Mouse (Mus musculus) ES-E14 (cell line): ENCODE measurements at regions not wholly inside any gene's neighbourhood (a gene's known extent, or its start where the extent isn't known, plus 50 kb on each side); places are given as distances from the start of the nearest gene placed in this dataset.

ENCODE experiments used
- DNase-seq: peaks from one replicate; pipeline ENCODE4 v3.0.0-alpha.2; 2013; ENCODE audit warnings: low read depth, low spot score
- H3K27ac ChIP-seq: 2 replicates; pipeline ENCODE4 v1.5.1; 2012; ENCODE audit warnings: low read depth, mild to moderate bottlenecking, low read length, moderate library complexity, mixed read lengths; ENCODE audit not compliant: poor library complexity, insufficient read depth, severe bottlenecking
- H3K36me3 ChIP-seq: 2 replicates; pipeline ENCODE4 v1.6.1; 2012; ENCODE audit warnings: mild to moderate bottlenecking, low read length, moderate library complexity, mixed read lengths; ENCODE audit not compliant: control insufficient read depth, poor library complexity, insufficient read depth, severe bottlenecking
- H3K4me1 ChIP-seq, 2 experiments: fragments of 150-350 bp in 1 of 2; sonication (generic) in 1 of 2; 2 replicates each; pipeline ENCODE4 v1.6.1; 2012; ENCODE audit warnings: low read length in 2 of 2, mild to moderate bottlenecking in 1 of 2, mixed read lengths in 1 of 2; ENCODE audit not compliant: control insufficient read depth in 2 of 2, insufficient read depth in 2 of 2, poor library complexity in 1 of 2
- H3K4me3 ChIP-seq, 2 experiments: fragments of 150-350 bp in 1 of 2; sonication (generic) in 1 of 2; 2 replicates each; pipeline ENCODE4 v1.5.1; 2012; ENCODE audit warnings: low read length in 2 of 2, low read depth in 1 of 2, mild to moderate bottlenecking in 1 of 2, mixed read lengths in 1 of 2; ENCODE audit not compliant: insufficient read depth in 1 of 2, poor library complexity in 1 of 2, severe bottlenecking in 1 of 2
- H3K9ac ChIP-seq: 2 replicates; pipeline ENCODE4 v1.6.1; 2012; ENCODE audit warnings: low read depth, mild to moderate bottlenecking, low read length, mixed read lengths; ENCODE audit not compliant: poor library complexity, insufficient read depth, severe bottlenecking
- H3K9me3 ChIP-seq: fragments of 150-350 bp; sonication (generic); 2 replicates; pipeline ENCODE4 v1.6.1; 2012; ENCODE audit warnings: low read depth, mild to moderate bottlenecking, low read length; ENCODE audit not compliant: control insufficient read depth, insufficient read depth
- CHD2 ChIP-seq: IDR thresholded peaks from 2 replicates; pipeline ENCODE4 v1.6.1; 2014; ENCODE audit warnings: mild to moderate bottlenecking, low read depth, low read length, inconsistent platforms
- HCFC1 ChIP-seq: IDR thresholded peaks from 2 replicates; pipeline ENCODE4 v1.6.1; 2012; ENCODE audit warnings: low read length, inconsistent platforms, borderline replicate concordance; ENCODE audit not compliant: insufficient read depth
- MAFK ChIP-seq: IDR thresholded peaks from 2 replicates; pipeline ENCODE4 v1.6.1; 2014; ENCODE audit warnings: mild to moderate bottlenecking, low read depth, low read length, inconsistent platforms; ENCODE audit not compliant: insufficient read depth
- ZC3H11A ChIP-seq: IDR thresholded peaks from 2 replicates; pipeline ENCODE4 v1.6.1; 2012; ENCODE audit warnings: low read depth, mild to moderate bottlenecking, inconsistent platforms, low read length, borderline replicate concordance
- ZNF384 ChIP-seq: IDR thresholded peaks from 2 replicates; pipeline ENCODE4 v1.6.1; 2012; ENCODE audit warnings: low read depth, low read length, inconsistent platforms
- in situ Hi-C, 2 experiments: fragments of 600-800 bp; cut with MboI; formaldehyde crosslinking; loops; one replicate each; pipeline ENCODE4 v1.15.1; 2025; ENCODE audit warnings: low sequenced_read_pairs in 2 of 2, inconsistent platforms in 1 of 2; ENCODE audit not compliant: unreplicated experiment in 2 of 2

DNA sequence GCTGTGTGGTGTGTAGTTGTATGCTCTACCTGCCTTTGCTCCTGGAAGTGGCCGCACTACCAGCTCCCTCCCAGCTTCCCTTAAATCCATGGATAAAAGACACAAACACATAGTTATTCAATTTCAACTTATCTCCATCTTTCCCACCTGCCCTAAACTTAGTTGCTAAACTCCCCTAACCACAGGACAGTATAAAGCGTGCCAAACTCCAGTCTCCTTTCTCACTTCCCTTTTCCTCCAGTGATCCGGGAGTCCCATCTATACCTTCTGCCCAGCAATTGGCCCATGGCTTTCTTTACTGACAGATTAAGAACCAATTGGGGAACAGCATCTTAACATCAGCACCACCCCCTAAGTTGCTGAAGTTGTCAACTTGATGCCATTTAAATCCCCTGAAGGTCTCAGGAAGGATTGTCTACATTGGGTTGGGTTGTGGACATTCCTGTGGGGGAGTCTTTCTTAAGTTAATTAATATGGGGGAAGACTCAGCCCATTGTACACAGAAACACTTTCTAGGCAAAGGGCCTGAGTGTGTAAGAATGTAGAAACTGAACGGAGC, 234.6 kb upstream of the Ednra start:
- H3K9me3 ChIP-seq = no peaks in the 10 kb centered on the region
- DNase-seq = no peak
- no peaks in the 10 kb centered on the region; a peak in 1 of 4 replicates for H3K4me1 ChIP-seq
- H3K36me3 ChIP-seq = no peaks in the 10 kb centered on the region
- TF ChIP-seq ZNF384 (no peak), CHD2 (peak; percentile 50; the same call in 1 of the 2 replicates), ZC3H11A (no peak), MAFK (no peak)
- H3K9ac ChIP-seq = no peak overlapping the region
- in situ Hi-C loops = no loop called here
- no peak overlapping the region for H3K27ac ChIP-seq
- H3K4me3 ChIP-seq = peak overlapping the region in 1 of 2 experiments; percentile 44; a peak in 2 of 4 replicates

DNA sequence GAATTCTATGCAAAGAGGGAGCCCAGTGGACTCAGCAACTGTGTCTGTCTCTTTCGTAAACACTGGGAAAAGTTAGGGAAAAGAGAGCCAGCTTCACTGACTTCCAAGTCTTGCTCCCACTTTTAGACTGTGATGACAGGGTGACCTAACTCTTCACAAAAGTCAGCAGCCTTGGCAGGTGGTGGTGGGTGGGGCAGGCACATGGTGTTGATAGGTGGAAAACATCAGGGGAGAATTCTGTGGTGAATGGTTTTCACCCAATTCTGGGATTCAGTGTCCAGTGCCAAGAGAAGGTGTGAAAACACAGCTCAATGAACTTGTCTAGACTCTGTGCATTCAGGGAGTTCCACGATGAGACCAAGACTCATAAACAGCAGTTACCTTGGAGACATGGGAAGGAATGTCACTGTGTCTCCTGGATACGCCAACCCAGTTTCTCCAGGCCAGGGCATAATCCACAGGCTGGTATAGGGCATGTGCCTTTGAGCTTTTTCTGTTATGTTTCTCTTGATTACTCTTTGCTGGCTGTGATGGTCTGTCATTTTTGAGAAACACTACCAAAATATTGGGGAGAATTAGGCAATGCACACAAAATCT, 238.9 kb upstream of the Ednra start:
- Histone ChIP-seq H3K4me3 (no peak overlapping the region), H3K4me1 (no peaks in the 10 kb centered on the region; a peak in 1 of 4 replicates), H3K9ac (no peak overlapping the region), H3K36me3 (no peaks in the 10 kb centered on the region), H3K27ac (no peak overlapping the region), H3K9me3 (no peaks in the 10 kb centered on the region)
- TF ChIP-seq ZNF384 = no peak
- no peak for TF ChIP-seq CHD2
- no peak for TF ChIP-seq MAFK
- no peak for TF ChIP-seq ZC3H11A
- TF ChIP-seq HCFC1 = no peak
- DNase-seq = no peak
- in situ Hi-C loops = no loop called here

DNA sequence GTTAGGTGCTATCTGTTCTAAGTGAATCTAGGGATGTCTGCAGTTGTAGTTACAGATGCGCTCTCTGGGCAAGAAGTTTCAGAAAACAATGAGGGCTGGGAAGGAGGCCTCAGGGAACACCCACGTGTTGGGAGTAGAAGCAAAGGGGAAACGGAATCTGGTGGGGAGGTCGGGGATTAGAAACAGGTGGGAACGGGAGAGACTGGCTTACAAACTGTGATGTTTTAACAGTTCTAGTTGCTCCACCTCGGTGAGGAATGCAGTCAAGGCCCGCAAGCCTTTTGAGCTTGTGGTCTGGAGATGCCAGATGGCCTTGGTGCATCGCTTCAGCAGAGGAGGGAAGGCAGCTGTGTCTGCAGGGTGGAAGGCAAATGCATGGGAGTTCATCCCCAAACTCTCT, 242.7 kb upstream of the Ttc29 start:
- TF ChIP-seq ZNF384 (no peak), HCFC1 (no peak), ZC3H11A (no peak), CHD2 (no peak), MAFK (no peak)
- H3K9ac ChIP-seq = no peak overlapping the region
- H3K36me3 ChIP-seq = no peaks in the 10 kb centered on the region
- peaks cover 0 to 2% of the 10 kb centered on the region in 2 experiments; a peak in 1 of 4 replicates for H3K4me1 ChIP-seq
- H3K4me3 ChIP-seq = no peak overlapping the region
- in situ Hi-C loops = no loop called here
- no peaks in the 10 kb centered on the region for H3K9me3 ChIP-seq
- no peak overlapping the region; the same call in 1 of the 2 replicates for H3K27ac ChIP-seq
- no peak for DNase-seq

DNA sequence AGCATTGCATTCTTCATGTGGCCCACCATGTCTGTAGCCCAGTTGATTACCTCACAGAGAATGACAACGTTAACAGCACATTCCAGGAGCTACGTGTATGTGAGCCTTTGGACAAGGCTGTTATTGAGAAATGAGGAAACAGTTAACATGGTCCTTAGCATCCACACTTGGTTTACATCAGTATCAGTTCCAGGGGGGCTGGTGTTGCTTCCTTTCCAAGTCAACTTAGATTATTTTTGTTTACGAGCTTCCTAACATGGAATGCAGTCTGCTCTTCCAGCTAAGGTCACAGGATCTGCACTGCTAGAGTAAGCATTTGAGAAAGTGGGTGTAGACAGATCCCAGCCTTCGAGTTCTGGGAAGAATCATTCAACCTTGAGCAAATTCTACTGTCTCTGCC, 239.4 kb upstream of the Ttc29 start:
- in situ Hi-C loops = no loop called here
- H3K4me1 ChIP-seq = peaks cover 0 to 2% of the 10 kb centered on the region in 2 experiments; a peak in 1 of 4 replicates
- no peak overlapping the region for H3K9ac ChIP-seq
- TF ChIP-seq ZC3H11A = no peak
- TF ChIP-seq MAFK = no peak
- TF ChIP-seq ZNF384 = no peak
- no peak for TF ChIP-seq CHD2
- H3K36me3 ChIP-seq = no peaks in the 10 kb centered on the region
- H3K9me3 ChIP-seq = no peaks in the 10 kb centered on the region
- DNase-seq = no peak
- H3K27ac ChIP-seq = no peak overlapping the region
- no peak overlapping the region for H3K4me3 ChIP-seq

DNA sequence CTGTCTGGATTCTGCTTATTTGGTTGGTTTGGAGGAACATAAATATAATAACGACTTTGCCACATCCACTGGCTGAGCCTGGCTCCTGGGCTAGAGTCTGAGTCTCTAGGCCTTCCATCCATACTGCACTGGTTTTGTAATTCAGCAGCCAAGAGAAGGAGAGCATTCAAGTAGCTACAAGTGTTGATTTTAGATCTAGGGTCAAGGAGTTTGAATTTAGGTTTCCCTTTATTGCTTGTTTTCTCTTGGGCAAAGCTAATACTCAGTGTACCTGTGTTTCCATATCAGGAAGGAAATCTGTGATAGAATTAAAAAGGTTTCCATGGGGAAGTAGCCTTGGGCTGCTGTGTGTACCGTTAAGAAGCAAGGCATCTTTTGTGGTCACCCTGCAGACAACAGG, 234.0 kb upstream of the Ttc29 start:
- Histone ChIP-seq H3K4me3 (no peak overlapping the region), H3K4me1 (no peaks in the 10 kb centered on the region), H3K9me3 (no peaks in the 10 kb centered on the region), H3K36me3 (no peaks in the 10 kb centered on the region), H3K9ac (no peak overlapping the region), H3K27ac (no peak overlapping the region)
- no peak for DNase-seq
- in situ Hi-C loops = no loop called here
- TF ChIP-seq ZNF384 = no peak
- TF ChIP-seq CHD2 = no peak
- no peak for TF ChIP-seq HCFC1
- no peak for TF ChIP-seq MAFK
- TF ChIP-seq ZC3H11A = no peak
